Mouse (Mus musculus): ENCODE data around the gene Ptma.

DNA sequence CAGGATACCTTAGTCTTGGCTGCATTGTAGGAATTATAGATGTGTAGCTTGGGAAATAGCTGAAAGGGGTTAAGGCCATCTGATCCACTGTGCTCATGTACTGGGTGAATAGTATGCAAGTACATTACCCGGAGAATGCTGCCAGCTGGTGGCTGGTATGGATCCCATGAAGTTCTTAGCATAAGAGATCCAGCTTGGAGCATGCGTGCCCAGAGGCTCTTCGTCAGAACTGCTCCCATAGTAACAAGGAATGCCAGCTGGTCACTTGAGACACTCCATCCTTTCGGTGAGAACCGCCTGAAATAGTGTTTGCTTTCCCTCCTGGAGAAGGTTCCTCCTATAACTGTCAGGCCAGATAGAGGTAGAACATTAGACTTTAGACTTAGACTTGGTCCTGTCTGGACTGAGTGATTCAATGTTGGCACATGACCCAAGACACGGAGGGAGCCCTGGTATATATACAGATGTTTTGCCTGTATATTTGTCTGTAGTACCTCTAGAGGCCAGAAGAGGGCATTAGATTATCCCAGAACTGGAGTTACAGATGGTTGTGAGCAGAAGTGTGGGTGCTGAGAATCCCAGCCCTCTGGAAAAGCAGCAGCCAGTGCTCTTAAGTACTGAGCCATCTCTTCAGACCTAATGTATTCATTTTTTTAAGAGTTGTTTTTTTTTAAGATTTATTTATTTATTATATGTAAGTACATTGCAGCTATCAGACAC, 7.0 kb downstream of the Ptma start:
- peak; percentile 52; the same call in 1 of the 2 replicates for TF ChIP-seq CTCF (IDR thresholded peaks at IDR 0.05; ENCODE audit: low read depth)
- TF ChIP-seq EP300 (IDR thresholded peaks at IDR 0.05; ENCODE audit: low read depth), result no peak
